Mouse (Mus musculus): ENCODE data around the gene Dnajb3. TPM values are rescaled to one million over a fixed set of nuclear protein-coding genes. Genes with fewer than 3 reads are reported as not detected.
A peak's percentile ranks its signal among the peaks of the same experiment; 100 is the strongest.

Dnajb3 gene
- 11.9 and 13.8 TPM in 2 replicates for polyA plus RNA-seq (2016; fragmentation: Nextera tagmentation; extraction: Ambion mirVana)

DNA sequence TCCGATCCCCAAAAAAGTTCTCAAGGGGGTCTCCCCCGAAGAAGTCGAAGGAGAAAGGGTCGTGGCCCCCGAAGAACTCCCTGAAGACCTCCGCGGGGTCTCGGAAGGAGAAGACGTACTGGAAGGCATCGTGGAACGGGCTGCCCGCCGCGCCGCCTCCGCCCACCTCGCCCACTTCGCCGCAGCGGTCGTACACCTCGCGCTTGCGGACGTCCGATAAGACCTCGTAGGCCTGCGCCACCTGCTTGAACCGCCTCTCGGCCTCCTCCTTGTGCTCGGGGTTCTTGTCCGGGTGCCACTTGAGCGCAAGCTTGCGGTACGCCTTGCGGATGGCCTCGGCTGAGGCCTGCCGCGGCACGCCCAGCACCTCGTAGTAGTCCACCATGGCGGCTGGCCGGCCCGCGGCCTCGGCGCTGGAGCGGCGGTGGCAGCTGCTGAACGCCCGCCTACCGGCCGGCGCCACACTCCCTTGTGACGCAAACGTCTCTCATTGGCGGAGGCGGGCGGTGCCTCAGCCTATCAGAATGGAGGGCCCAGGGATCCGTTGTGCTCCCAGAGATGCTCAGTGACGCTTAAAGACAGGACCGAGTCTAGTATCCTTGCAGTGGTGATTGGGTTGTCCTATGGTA is at the start of gene Dnajb3:
Gene Dnajb3, minus strand, starts transcription at position 489 of the 629 bp plus-strand sequence.
- Histone ChIP-seq H3K27ac (peak within 1 kb of the TSS; percentile 94), H3K36me3 (no peaks in the 10 kb centered on the region), H3K4me3 (peak within 1 kb of the TSS; percentile 66), H3K4me2 (peak within 1 kb of the TSS; percentile 87), H3K4me1 (peaks cover 42% of the 10 kb centered on the region), H3K27me3 (replicated peaks) (0 out of 2 replicates have a peak, but pooled peaks cover 2% of the 10 kb centered on the region), H3K9me3 (replicated peaks) (no peaks in the 10 kb centered on the region), H3K9ac (peak within 1 kb of the TSS; percentile 82)
- 5% methylated on average over 62 of the region's 62 CpGs for WGBS (ENCODE audit: insufficient replicate concordance)
- ATAC-seq: peak; percentile 89

DNA sequence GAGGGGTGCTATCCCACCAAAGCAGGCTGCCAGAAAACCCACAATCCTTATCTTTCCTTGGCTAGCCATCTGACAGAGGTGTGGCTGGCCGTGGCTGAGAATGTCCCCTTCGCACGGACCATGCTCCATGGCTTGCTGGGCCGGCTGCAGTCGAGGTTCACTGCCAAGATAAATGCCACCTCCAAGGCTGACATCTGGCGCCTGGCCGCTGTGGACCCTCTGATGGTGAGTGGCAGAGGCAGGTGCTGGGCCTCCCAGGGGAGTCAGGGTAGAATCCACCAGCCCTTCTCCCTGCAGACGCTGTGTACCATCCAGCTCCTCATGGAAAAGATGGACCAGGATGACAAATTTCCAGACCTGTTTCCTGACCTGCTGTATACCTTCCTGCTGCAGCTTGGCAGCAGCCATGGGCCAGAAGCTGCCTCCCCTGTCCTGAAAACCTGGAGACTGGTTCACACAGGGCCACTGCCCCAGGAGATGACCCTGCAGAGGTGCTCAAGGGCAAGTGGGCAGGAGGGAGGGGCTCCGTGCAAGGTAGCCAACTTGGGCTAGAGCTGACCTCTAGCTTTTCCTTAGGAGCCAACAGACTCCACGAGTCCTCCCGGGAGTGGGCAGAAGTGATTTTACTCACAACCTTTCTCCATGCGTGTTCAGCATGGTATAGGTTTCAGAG is 49.3 kb upstream of the Dnajb3 start:
- Histone ChIP-seq H3K27me3 (replicated peaks) (no peaks in the 10 kb centered on the region), H3K4me2 (no peak overlapping the region), H3K27ac (no peak overlapping the region), H3K36me3 (peaks cover 3% of the 10 kb centered on the region), H3K4me3 (no peak overlapping the region), H3K9me3 (replicated peaks) (peaks cover 50% of the 10 kb centered on the region), H3K4me1 (peaks cover 9% of the 10 kb centered on the region), H3K9ac (no peak overlapping the region)
- WGBS (ENCODE audit: insufficient replicate concordance): 67% methylated on average over 12 of the region's 12 CpGs
- ATAC-seq: no peak

DNA sequence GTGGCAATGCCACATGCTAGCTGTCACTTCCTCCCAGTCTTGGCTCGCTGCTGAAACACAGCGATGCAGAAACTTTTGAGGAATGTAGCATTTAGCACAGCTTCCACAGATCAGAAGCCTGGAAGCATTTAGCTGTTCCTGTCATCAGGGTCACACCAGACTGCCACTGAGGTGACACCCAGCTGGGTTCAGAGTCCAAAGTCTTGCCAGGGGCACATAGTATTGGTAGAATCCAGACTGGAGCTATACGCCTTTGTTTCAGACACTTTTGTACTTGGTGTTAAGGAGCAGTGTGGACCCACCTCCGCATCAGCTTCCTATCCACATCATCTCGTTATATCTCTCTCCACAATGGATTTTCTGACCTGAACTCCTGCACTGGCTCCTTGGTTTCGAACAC is 48.0 kb upstream of the Dnajb3 start:
- no peaks in the 10 kb centered on the region for H3K27me3 ChIP-seq (replicated peaks)
- 58% methylated on average over 6 of the region's 6 CpGs for WGBS (ENCODE audit: insufficient replicate concordance)
- H3K4me3 ChIP-seq: no peak overlapping the region
- peaks cover 64% of the 10 kb centered on the region for H3K9me3 ChIP-seq (replicated peaks)
- no peak overlapping the region for H3K27ac ChIP-seq
- H3K4me1 ChIP-seq: no peaks in the 10 kb centered on the region
- no peaks in the 10 kb centered on the region for H3K36me3 ChIP-seq
- no peak overlapping the region for H3K9ac ChIP-seq
- no peak for ATAC-seq
- H3K4me2 ChIP-seq: no peak overlapping the region

DNA sequence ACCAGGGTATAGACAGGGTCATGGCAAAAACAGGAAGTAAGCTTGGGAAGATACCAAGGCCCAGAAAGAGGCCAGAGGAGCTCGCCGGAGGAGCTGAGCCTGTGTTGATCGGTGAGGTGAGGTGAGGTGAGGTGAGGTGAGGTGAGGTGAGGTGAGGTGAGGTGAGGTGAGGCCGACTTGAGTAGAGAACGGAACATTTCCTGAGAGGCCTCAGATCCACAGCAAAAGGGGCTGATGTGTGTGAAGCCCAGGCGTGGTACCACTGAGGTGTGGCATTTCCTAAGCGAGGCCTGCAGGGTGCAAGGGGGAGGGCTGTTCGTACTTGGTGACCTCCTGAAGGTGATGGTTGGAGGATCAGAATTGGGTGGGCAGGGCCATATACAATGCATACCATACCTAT is 47.5 kb upstream of the Dnajb3 start:
- WGBS (ENCODE audit: insufficient replicate concordance): 60% methylated on average over 8 of the region's 8 CpGs
- Histone ChIP-seq H3K9ac (no peak overlapping the region), H3K4me3 (no peak overlapping the region)

DNA sequence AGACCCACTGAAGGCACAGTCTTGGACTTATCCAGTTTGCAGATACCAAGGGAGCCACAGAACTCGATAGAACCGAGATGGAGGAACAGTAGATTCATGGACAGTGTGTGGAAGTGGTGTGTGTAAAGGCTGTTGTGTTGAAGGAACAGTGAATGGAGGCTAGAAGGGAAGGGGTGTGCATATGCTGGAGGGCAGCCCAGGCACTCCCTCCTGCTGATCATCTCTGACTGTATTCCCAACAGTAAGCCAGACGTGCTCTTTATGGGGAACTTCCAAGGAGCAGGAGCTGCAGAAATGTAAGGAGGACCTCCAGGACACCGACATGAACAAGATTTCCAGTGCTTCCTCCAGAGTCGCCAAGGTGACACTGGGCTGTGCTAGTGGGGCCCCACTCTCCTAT is 44.4 kb upstream of the Dnajb3 start:
- peaks cover 79% of the 10 kb centered on the region for H3K9me3 ChIP-seq (replicated peaks)
- ATAC-seq: no peak
- WGBS (ENCODE audit: insufficient replicate concordance): 62% methylated on average over 5 of the region's 5 CpGs
- H3K4me3 ChIP-seq: no peak overlapping the region
- H3K27ac ChIP-seq: no peak overlapping the region
- H3K4me1 ChIP-seq: no peaks in the 10 kb centered on the region
- H3K9ac ChIP-seq: no peak overlapping the region
- no peaks in the 10 kb centered on the region for H3K27me3 ChIP-seq (replicated peaks)
- H3K36me3 ChIP-seq: no peaks in the 10 kb centered on the region
- H3K4me2 ChIP-seq: no peak overlapping the region

More for the DNA sequence above, 47.5 kb upstream of the Dnajb3 start:
- ATAC-seq: peak; percentile 7; the same call in 1 of the 2 replicates
- Histone ChIP-seq H3K27me3 (replicated peaks) (no peaks in the 10 kb centered on the region), H3K9me3 (replicated peaks) (peaks cover 68% of the 10 kb centered on the region), H3K4me1 (no peaks in the 10 kb centered on the region), H3K27ac (no peak overlapping the region), H3K4me2 (no peak overlapping the region), H3K36me3 (no peaks in the 10 kb centered on the region)

DNA sequence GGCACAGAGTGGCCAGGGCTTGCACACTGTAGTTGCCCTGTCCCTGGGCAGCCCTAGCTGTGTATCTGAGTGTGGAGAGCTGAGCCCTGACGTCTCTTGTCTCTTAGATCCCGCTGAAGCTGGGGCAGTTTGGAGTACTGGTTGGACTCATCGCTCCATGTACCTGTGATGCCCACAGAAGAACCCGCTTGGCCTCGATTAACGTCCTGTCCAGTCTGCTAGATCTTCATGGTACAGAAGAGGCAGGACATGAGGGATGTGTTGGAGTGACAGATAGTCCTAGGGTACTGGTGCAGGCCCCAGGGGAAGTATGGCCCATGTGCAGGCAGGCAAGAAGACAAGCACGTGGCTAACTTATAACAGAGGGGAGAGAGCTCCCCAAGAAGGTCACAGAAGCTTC is 44.0 kb upstream of the Dnajb3 start:
- 63% methylated on average over 7 of the region's 7 CpGs for WGBS (ENCODE audit: insufficient replicate concordance)

DNA sequence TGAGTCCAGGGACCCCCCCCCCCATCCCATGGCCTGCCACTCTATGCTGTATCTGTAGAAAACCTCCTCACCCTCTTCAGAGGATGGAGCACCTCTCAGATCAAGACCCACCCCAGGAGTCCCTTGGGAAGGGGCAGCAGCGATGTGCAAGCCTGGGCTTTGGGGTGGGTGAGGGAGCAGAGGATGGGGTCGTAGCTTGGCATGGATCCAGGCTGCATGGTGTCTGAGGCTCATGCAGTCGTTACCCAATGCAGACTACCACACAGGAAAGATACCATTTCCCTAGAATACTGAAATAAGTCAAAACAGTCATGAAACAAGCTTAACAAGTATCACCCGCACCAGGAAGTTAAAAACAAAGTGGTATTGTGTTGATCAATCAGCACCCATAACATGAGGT is 43.1 kb upstream of the Dnajb3 start:
- Histone ChIP-seq H3K9me3 (replicated peaks) (peaks cover 82% of the 10 kb centered on the region), H3K27ac (no peak overlapping the region), H3K4me1 (no peaks in the 10 kb centered on the region), H3K4me2 (no peak overlapping the region), H3K27me3 (replicated peaks) (no peaks in the 10 kb centered on the region), H3K4me3 (no peak overlapping the region), H3K9ac (no peak overlapping the region), H3K36me3 (no peaks in the 10 kb centered on the region)
- no peak for ATAC-seq
- WGBS (ENCODE audit: insufficient replicate concordance): 53% methylated on average over 4 of the region's 4 CpGs

More for the DNA sequence above, 44.0 kb upstream of the Dnajb3 start:
- Histone ChIP-seq H3K4me2 (no peak overlapping the region), H3K4me3 (no peak overlapping the region), H3K27ac (no peak overlapping the region), H3K9ac (no peak overlapping the region), H3K4me1 (no peaks in the 10 kb centered on the region), H3K36me3 (no peaks in the 10 kb centered on the region), H3K9me3 (replicated peaks) (peaks cover 79% of the 10 kb centered on the region), H3K27me3 (replicated peaks) (no peaks in the 10 kb centered on the region)
- no peak for ATAC-seq

DNA sequence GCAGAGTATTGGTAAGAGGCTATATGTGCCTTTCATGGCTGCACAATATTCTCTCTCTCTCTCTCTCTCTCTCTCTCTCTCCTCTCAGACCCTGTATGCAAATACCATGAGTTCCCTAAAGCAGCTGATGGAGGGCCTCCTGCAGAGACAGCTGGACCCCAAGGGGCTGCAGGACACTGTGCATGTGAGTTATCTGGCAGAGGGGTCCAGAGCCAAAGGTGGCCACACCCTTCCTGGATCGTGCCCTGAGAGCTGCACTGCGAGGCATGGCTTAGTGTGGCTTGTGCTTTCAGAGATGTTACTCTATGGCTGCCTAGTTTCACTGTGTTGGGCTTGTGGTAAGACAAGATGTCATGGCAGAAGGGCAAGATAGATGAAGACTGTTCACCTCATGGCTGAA is 42.1 kb upstream of the Dnajb3 start:
- no peak for ATAC-seq
- Histone ChIP-seq H3K4me1 (no peaks in the 10 kb centered on the region), H3K27me3 (replicated peaks) (no peaks in the 10 kb centered on the region), H3K4me3 (no peak overlapping the region), H3K36me3 (no peaks in the 10 kb centered on the region), H3K4me2 (no peak overlapping the region), H3K9ac (no peak overlapping the region), H3K9me3 (replicated peaks) (peaks cover 86% of the 10 kb centered on the region), H3K27ac (no peak overlapping the region)
- WGBS (ENCODE audit: insufficient replicate concordance): 35% methylated on average over 2 of the region's 2 CpGs

DNA sequence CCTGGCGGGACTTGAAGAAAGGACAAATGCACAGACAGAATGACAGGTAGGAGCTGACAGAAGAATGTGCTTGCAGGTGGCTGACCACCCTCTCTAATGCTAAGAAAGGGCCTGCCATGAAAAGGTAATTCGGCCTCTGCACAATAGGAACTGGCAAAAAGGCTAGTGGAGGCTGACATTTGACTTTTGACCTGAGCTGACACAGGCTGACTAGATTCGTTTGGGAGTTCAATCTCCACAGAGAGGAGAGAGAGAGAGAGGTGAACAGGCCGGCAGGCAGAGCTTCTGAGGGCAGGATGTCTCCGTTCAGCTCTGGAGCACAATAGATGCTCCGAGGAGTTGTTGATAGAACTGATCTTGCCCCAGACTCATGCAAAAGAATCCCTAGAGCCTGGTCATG is 40.8 kb upstream of the Dnajb3 start:
- Histone ChIP-seq H3K9me3 (replicated peaks) (peaks cover 87% of the 10 kb centered on the region), H3K36me3 (no peaks in the 10 kb centered on the region), H3K9ac (no peak overlapping the region), H3K4me3 (no peak overlapping the region), H3K4me1 (no peaks in the 10 kb centered on the region), H3K27ac (no peak overlapping the region), H3K27me3 (replicated peaks) (no peaks in the 10 kb centered on the region), H3K4me2 (no peak overlapping the region)
- 37% methylated on average over 6 of the region's 6 CpGs for WGBS (ENCODE audit: insufficient replicate concordance)
- ATAC-seq: no peak

DNA sequence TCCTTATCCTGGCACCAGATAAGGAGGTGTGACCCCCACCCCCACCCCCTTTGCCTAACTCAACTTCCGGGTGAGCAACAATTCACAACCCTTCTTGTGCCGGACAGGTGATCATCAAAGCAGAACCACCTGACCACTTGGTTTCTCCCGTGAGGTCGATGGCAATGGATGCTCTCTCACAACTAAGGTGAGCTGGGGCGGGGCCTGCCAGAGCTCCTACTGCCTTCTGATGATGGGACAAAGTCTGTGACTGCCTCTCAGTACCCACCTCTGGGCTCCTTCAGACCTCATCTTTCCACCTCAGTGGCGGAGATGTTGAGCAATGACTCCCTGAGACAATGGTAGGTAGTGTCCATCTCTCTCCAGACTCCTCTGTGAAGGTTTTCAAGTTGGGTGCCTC is 40.3 kb upstream of the Dnajb3 start:
- no peak overlapping the region for H3K4me3 ChIP-seq
- no peaks in the 10 kb centered on the region for H3K4me1 ChIP-seq
- no peak overlapping the region for H3K27ac ChIP-seq
- no peak overlapping the region for H3K9ac ChIP-seq
- ATAC-seq: no peak
- no peak overlapping the region for H3K4me2 ChIP-seq
- H3K36me3 ChIP-seq: no peaks in the 10 kb centered on the region
- WGBS (ENCODE audit: insufficient replicate concordance): 61% methylated on average over 6 of the region's 6 CpGs
- H3K27me3 ChIP-seq (replicated peaks): no peaks in the 10 kb centered on the region
- H3K9me3 ChIP-seq (replicated peaks): peaks cover 88% of the 10 kb centered on the region

DNA sequence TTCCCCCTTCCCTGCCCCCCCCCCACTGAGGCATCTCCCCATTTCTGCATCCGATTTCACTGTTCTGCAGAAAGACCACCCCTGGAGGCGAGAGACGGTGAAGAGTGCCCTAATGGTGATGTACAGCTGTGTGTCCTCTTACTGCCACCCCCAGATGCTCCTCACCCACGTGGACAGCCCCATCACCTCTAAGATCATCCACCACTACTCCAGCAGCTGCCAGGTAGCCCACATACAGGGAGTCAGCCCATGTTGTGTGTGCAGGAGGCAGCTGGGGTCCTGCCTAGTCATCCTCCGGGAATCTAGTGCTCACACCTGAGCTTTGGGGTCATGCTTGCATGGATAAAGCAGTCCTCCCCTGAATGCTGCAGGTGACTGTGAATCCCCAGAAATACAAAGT is 38.3 kb upstream of the Dnajb3 start:
- Histone ChIP-seq H3K4me1 (no peaks in the 10 kb centered on the region), H3K9ac (no peak overlapping the region), H3K4me3 (no peak overlapping the region), H3K4me2 (no peak overlapping the region), H3K27ac (no peak overlapping the region), H3K27me3 (replicated peaks) (no peaks in the 10 kb centered on the region), H3K36me3 (no peaks in the 10 kb centered on the region), H3K9me3 (replicated peaks) (peaks cover 88% of the 10 kb centered on the region)
- ATAC-seq: no peak
- whole genome bisulfite sequencing (ENCODE audit: insufficient replicate concordance): 47% methylated on average over 5 of the region's 5 CpGs

DNA sequence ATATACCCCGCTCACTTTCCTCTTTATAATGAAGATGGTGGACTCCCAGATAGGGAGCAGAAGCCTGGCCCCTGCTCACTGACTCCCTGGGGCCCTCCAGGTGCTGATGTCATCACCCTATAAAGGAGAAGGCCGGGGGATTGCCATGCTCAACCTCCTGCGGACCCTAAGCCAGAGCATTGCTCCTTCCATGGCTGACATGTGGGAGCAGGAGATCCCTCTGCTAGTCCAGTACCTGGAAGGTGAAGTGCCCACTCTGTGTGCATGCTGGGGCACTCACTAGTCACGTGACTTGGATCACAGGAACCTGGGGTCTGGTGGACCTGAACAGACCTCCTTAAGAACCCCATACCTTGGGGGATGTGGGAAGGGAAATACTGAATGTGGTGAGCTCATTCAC is 35.0 kb upstream of the Dnajb3 start:
- peaks cover 86% of the 10 kb centered on the region for H3K9me3 ChIP-seq (replicated peaks)
- no peak overlapping the region for H3K27ac ChIP-seq
- H3K9ac ChIP-seq: no peak overlapping the region
- no peaks in the 10 kb centered on the region for H3K36me3 ChIP-seq
- H3K4me1 ChIP-seq: no peaks in the 10 kb centered on the region
- no peak overlapping the region for H3K4me2 ChIP-seq
- no peaks in the 10 kb centered on the region for H3K27me3 ChIP-seq (replicated peaks)
- ATAC-seq: 0 out of 2 replicates have a peak, but pooled peaks have one; percentile 1
- no peak overlapping the region for H3K4me3 ChIP-seq
- 50% methylated on average over 4 of the region's 4 CpGs for WGBS (ENCODE audit: insufficient replicate concordance)

Data from liver, embryonic 12.5 days (tissue).